Mouse (Mus musculus) intestine, postnatal 0 days (tissue): ENCODE data around the gene Catsperd. TPM values are rescaled to one million over a fixed set of nuclear protein-coding genes. Genes with fewer than 3 reads are reported as not detected.

ENCODE experiments used
- ATAC-seq: fragments of 200-750 bp; cut with Nextera tagmentation; 2 replicates; pipeline ENCODE4 v1.8.0; 2017; ENCODE audit warnings: mild to moderate bottlenecking, moderate TSS enrichment, moderate library complexity
- H3K27ac ChIP-seq: fragments of 300-500 bp; sonication (generic); 2 replicates; pipeline ENCODE4 v1.5.1; 2014; ENCODE audit warnings: mild to moderate bottlenecking, low read depth, low read length, moderate library complexity
- H3K27me3 ChIP-seq: fragments of 300-500 bp; sonication (generic); replicated peaks from 2 replicates; pipeline ENCODE4 v1.6.1; 2014; ENCODE audit warnings: low read length, mixed read lengths; ENCODE audit not compliant: control insufficient read depth, insufficient read depth
- H3K36me3 ChIP-seq: fragments of 300-500 bp; sonication (generic); 2 replicates; pipeline ENCODE4 v1.6.1; 2014; ENCODE audit warnings: mild to moderate bottlenecking, moderate library complexity; ENCODE audit not compliant: control insufficient read depth, insufficient read depth
- H3K4me1 ChIP-seq: fragments of 300-500 bp; sonication (generic); replicated peaks from 2 replicates; pipeline ENCODE4 v1.6.1; 2014; ENCODE audit warnings: antibody characterized with exemption, low read length, mixed read lengths; ENCODE audit not compliant: control insufficient read depth, insufficient read depth
- H3K4me2 ChIP-seq: fragments of 300-500 bp; sonication (generic); replicated peaks from 2 replicates; pipeline ENCODE4 v1.6.1; 2014; ENCODE audit warnings: low read depth, mild to moderate bottlenecking, moderate library complexity
- H3K4me3 ChIP-seq: fragments of 300-500 bp; sonication (generic); 2 replicates; pipeline ENCODE4 v1.5.1; 2014; ENCODE audit warnings: low read depth, low read length
- H3K9ac ChIP-seq: fragments of 300-500 bp; sonication (generic); 2 replicates; pipeline ENCODE4 v1.6.1; 2014; ENCODE audit warnings: mild to moderate bottlenecking, low read depth, low read length
- H3K9me3 ChIP-seq: fragments of 300-500 bp; sonication (generic); 2 replicates; pipeline ENCODE4 v1.6.1; 2016; ENCODE audit warnings: mixed run types; ENCODE audit not compliant: control insufficient read depth
- CTCF ChIP-seq: sonication (generic); IDR thresholded peaks from 2 replicates; pipeline ENCODE4 v1.5.1; 2016; ENCODE audit warnings: low read depth, mild to moderate bottlenecking, control low read depth, antibody characterized with exemption, moderate library complexity
- WGBS: fragments of 180-500 bp; shearing (Covaris S2); extraction: QIAGEN DNeasy Blood & Tissue Kit; methylation state at CpG from one replicate; pipeline ENCODE4 v1.1.7; 2014; 5-methylcytosine and 5-hydroxymethylcytosine counted together
- polyA plus RNA-seq: library from polyadenylated mRNA; unstranded; fragments of >200 nt; fragmentation: Nextera tagmentation; extraction: Ambion mirVana; gene quantifications from 2 replicates; pipeline ENCODE4 v1.2.1, GENCODE M21; 2015

Catsperd gene
- polyA plus RNA-seq, 1 experiment from 2014 or later: 0.68 TPM

DNA sequence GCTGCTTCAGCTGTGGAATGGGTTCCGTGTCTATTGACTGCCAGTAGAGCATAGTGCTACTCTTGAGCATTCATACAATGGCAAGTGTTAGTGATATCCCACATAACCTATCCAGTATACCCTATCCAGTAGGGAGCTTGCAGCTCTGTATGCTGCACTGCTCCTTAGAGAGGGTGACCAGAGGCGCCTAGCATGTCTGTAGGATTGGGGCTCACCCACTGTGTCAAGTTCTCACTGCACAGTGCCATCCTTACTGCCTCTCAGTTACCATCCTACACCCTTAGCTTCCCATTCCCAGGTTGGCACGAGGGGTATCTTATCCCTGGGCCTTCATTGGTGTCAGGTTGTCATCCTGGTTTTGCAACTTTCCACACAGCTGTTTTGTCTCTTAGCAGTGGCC is 23.5 kb upstream of the Catsperd start:
- H3K4me3 ChIP-seq: no peak overlapping the region
- no peak overlapping the region for H3K9ac ChIP-seq
- no peaks in the 10 kb centered on the region for H3K9me3 ChIP-seq
- no peaks in the 10 kb centered on the region for H3K27me3 ChIP-seq
- 89% methylated on average over 3 of the region's 3 CpGs for WGBS
- no peak overlapping the region for H3K27ac ChIP-seq
- no peak for TF ChIP-seq CTCF
- H3K4me2 ChIP-seq: no peak overlapping the region
- no peaks in the 10 kb centered on the region for H3K4me1 ChIP-seq
- peaks cover 82% of the 10 kb centered on the region for H3K36me3 ChIP-seq
- no peak for ATAC-seq

DNA sequence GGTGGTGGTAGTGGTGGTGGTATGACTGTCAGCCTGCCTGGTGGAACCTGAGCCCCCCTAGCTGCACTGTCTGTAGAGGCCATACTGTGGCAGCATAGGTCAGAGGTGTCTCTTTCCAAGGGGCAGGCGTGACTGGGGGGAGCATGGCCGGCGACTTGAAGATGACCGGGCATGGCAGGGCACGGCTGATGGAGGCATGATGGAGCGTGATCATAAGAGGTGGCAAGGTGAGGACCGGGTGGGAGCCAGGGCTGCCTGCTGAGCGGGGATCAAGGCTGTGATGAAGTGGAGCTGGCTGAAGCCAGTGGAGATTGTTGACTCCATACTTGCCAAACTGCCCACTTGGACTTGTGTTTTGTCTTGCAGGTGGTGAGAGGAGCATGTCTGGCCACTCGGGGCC is 22.5 kb upstream of the Catsperd start:
- Histone ChIP-seq H3K9me3 (no peaks in the 10 kb centered on the region), H3K27ac (no peak overlapping the region), H3K36me3 (peaks cover 72% of the 10 kb centered on the region), H3K4me3 (no peak overlapping the region), H3K4me1 (0 out of 2 replicates have a peak, but pooled peaks cover 3% of the 10 kb centered on the region), H3K9ac (no peak overlapping the region), H3K27me3 (no peaks in the 10 kb centered on the region), H3K4me2 (no peak overlapping the region)
- no peak for ATAC-seq
- TF ChIP-seq CTCF: 0 out of 2 replicates have a peak, but pooled peaks have one; percentile 3
- 82% methylated on average over 9 of the region's 9 CpGs for WGBS

GRCm38 (mm10) chr17:56607521-56608062 is 20.4 kb upstream of the Catsperd start:
- Histone ChIP-seq H3K4me3 (no peak overlapping the region), H3K9ac (no peak overlapping the region), H3K27ac (no peak overlapping the region), H3K9me3 (no peaks in the 10 kb centered on the region), H3K27me3 (no peaks in the 10 kb centered on the region), H3K4me1 (0 out of 2 replicates have a peak, but pooled peaks cover 4% of the 10 kb centered on the region), H3K4me2 (no peak overlapping the region), H3K36me3 (peaks cover 50% of the 10 kb centered on the region)
- no peak for ATAC-seq
- no peak for TF ChIP-seq CTCF
- 68% methylated on average over 3 of the region's 3 CpGs for WGBS

DNA sequence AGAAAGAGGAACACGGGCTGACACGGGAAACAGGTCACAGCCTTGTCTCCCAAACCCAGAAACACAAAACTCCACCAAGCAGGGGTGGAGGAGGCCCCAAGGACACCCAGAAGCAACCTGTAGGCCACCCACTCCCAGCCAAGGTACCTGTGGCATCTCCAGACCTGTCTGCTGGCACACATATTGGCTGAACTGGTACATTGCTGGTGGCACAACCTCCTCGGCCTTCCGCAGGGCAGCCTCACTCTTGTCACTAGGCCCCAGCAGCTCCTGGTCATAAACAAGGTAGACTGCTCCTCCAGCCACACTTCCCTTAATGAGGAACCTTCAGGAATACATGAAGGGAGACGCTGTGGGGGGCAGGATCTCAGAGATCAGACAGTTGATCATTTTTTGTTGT is 19.2 kb upstream of the Catsperd start:
- Histone ChIP-seq H3K36me3 (peaks cover 39% of the 10 kb centered on the region), H3K27ac (peak overlapping the region; percentile 60), H3K9ac (peak overlapping the region; percentile 63), H3K4me2 (peak overlapping the region; percentile 83), H3K4me3 (peak overlapping the region; percentile 50), H3K9me3 (no peaks in the 10 kb centered on the region), H3K27me3 (no peaks in the 10 kb centered on the region), H3K4me1 (0 out of 2 replicates have a peak, but pooled peaks cover 4% of the 10 kb centered on the region)
- no peak for TF ChIP-seq CTCF
- 26% methylated on average over 5 of the region's 5 CpGs for WGBS
- no peak for ATAC-seq

DNA sequence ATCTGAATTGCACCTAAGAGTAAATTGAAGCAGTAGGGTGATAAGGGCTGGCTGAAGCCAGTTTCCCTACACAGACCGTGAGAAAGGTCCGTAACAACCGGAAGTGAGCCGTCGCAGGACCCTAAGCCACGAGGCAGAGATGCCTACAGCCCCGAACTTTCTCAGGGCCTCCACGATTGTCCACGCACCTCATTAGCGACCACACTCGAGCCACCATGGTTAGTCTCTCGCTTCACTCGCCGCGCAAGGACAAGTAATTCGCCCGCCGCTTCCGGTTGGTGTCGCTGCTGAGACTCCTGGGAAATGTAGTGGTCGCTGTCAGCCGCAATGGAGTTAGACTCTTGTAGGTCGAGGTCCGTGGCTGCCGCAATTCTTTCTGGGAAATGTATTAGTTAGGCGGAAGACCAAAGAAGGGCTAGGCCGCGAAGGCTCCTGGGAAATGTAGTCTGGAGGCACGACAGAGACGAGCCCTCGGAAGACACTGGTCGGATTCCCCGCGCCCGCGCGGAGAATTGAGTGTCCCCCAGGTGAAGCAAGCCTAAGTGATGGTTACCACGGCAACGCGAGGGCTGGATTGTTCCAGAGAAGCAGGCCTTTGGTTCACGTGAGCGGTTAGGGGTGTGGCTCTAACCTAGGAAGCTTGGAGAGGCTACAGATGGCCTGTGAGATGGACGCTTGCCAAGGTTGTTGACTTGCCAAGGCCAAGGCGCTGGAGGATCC is 18.3 kb upstream of the Catsperd start, which contains the start of gene 2410015M20Rik:
Gene 2410015M20Rik, minus strand, starts transcription at position 320 of the 720 bp plus-strand sequence.
- peak within 1 kb of the TSS; percentile 83 for H3K4me2 ChIP-seq
- H3K27me3 ChIP-seq: no peaks in the 10 kb centered on the region
- peaks cover 32% of the 10 kb centered on the region for H3K36me3 ChIP-seq
- peaks cover 4% of the 10 kb centered on the region; the same call in 1 of the 2 replicates for H3K4me1 ChIP-seq
- WGBS: under 1% methylated on average over 44 of the region's 44 CpGs
- H3K9me3 ChIP-seq: no peaks in the 10 kb centered on the region
- peak within 1 kb of the TSS; percentile 60 for H3K27ac ChIP-seq
- ATAC-seq: peak; percentile 84
- peak within 1 kb of the TSS; percentile 50 for H3K4me3 ChIP-seq
- peak within 1 kb of the TSS; percentile 63 for H3K9ac ChIP-seq
- peak; percentile 86 for TF ChIP-seq CTCF

DNA sequence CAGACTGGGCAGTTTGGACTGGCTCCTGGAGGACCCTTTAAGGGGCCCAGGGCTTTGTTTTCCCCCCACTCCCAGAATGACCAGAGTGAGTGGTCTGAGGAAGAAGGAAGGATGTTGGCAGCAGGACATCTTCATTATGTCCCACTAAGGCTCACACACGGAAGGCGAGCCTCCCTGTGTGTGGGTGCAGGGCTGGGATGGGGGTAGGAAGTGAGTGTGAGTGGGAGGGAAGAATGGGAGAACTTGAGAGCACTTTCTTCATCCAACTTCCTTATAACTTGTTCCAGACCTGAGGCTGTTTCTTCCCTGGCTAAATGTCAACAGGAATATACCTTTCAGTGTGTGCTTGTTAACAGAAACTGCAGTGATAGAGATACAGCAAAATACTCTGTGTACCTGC is 16.6 kb upstream of the Catsperd start:
- TF ChIP-seq CTCF: no peak
- Histone ChIP-seq H3K9me3 (no peaks in the 10 kb centered on the region), H3K27me3 (no peaks in the 10 kb centered on the region), H3K4me3 (no peak overlapping the region), H3K9ac (no peak overlapping the region), H3K36me3 (peaks cover 32% of the 10 kb centered on the region), H3K4me1 (peaks cover 7% of the 10 kb centered on the region; the same call in 1 of the 2 replicates), H3K27ac (0 out of 2 replicates have a peak overlapping the region, but pooled peaks have one; percentile 35), H3K4me2 (no peak overlapping the region)
- ATAC-seq: no peak
- WGBS: 65% methylated on average over 2 of the region's 2 CpGs
